Mouse (Mus musculus): ENCODE data around the gene Thrb. TPM values are rescaled to one million over a fixed set of nuclear protein-coding genes. Genes with fewer than 3 reads are reported as not detected.

The Thrb gene
- total RNA-seq, 2 experiments from 2014 or later, result 19.3 to 23.8 TPM

GRCm38 (mm10) chr14:17697920-17698632 lies 38.0 kb downstream of the Thrb start:
- DNase-seq, result no peak
- intact Hi-C loops (cut with DNase I), result no loop called here

- DNase-seq, result no peak
- intact Hi-C loops (cut with DNase I), result no loop called here
Observed at GRCm38 (mm10) chr14:17700228-17700627, 40.2 kb downstream of the Thrb start.

GRCm38 (mm10) chr14:17713297-17713904 lies 53.3 kb downstream of the Thrb start:
- no peak for DNase-seq
- intact Hi-C loops (cut with DNase I), result no loop called here

- intact Hi-C loops (cut with DNase I), result no loop called here
- DNase-seq, result no peak
Observed at GRCm38 (mm10) chr14:17719494-17719893, 59.4 kb downstream of the Thrb start.

GRCm38 (mm10) chr14:17722824-17723445 lies 62.9 kb downstream of the Thrb start:
- DNase-seq, result no peak
- intact Hi-C loops (cut with DNase I), result no loop called here

GRCm38 (mm10) chr14:17724577-17724976 lies 64.5 kb downstream of the Thrb start:
- DNase-seq, result no peak
- intact Hi-C loops (cut with DNase I), result no loop called here

GRCm38 (mm10) chr14:17726906-17727305 lies 66.8 kb downstream of the Thrb start:
- no peak for DNase-seq
- intact Hi-C loops (cut with DNase I), result no loop called here

- no peak for DNase-seq
- intact Hi-C loops (cut with DNase I), result no loop called here
Observed at GRCm38 (mm10) chr14:17727878-17728277, 67.8 kb downstream of the Thrb start.

- intact Hi-C loops (cut with DNase I), result no loop called here
Observed at GRCm38 (mm10) chr14:17728889-17729288, 68.8 kb downstream of the Thrb start.

GRCm38 (mm10) chr14:17731020-17731419 lies 71.0 kb downstream of the Thrb start:
- intact Hi-C loops (cut with DNase I), result no loop called here

More at GRCm38 (mm10) chr14:17728889-17729288, 68.8 kb downstream of the Thrb start:
- DNase-seq, result no peak

GRCm38 (mm10) chr14:17733077-17733778 lies 73.2 kb downstream of the Thrb start:
- no peak for DNase-seq
- intact Hi-C loops (cut with DNase I), result no loop called here

More at GRCm38 (mm10) chr14:17731020-17731419, 71.0 kb downstream of the Thrb start:
- DNase-seq, result no peak

GRCm38 (mm10) chr14:17733779-17734137 lies 73.7 kb downstream of the Thrb start:
- intact Hi-C loops (cut with DNase I), result no loop called here

GRCm38 (mm10) chr14:17735440-17735839 lies 75.4 kb downstream of the Thrb start:
- intact Hi-C loops (cut with DNase I), result no loop called here
- DNase-seq, result no peak

More at GRCm38 (mm10) chr14:17733779-17734137, 73.7 kb downstream of the Thrb start:
- no peak for DNase-seq

- intact Hi-C loops (cut with DNase I), result loop anchor here (5.0 kb wide), 1 partner anchor 74 kb away; no protein-coding TSS in a partner anchor
- no peak for DNase-seq
Observed at GRCm38 (mm10) chr14:17740903-17741302, 80.8 kb downstream of the Thrb start.

- intact Hi-C loops (cut with DNase I), result loop anchor here (5.0 kb wide), 1 partner anchor 75 kb away; no protein-coding TSS in a partner anchor
- DNase-seq, result no peak
Observed at GRCm38 (mm10) chr14:17742264-17742663, 82.2 kb downstream of the Thrb start.

- DNase-seq, result no peak
- intact Hi-C loops (cut with DNase I), result loop anchor here (5.0 kb wide), 1 partner anchor 76 kb away; no protein-coding TSS in a partner anchor
Observed at GRCm38 (mm10) chr14:17742902-17743712, 83.0 kb downstream of the Thrb start.

GRCm38 (mm10) chr14:17743713-17744158 lies 83.7 kb downstream of the Thrb start:
- no peak for DNase-seq
- intact Hi-C loops (cut with DNase I), result loop anchor here (5.0 kb wide), 1 partner anchor 76 kb away; no protein-coding TSS in a partner anchor

- intact Hi-C loops (cut with DNase I), result no loop called here
- no peak for DNase-seq
Observed at GRCm38 (mm10) chr14:17747922-17748321, 87.9 kb downstream of the Thrb start.

GRCm38 (mm10) chr14:17748945-17749344 lies 88.9 kb downstream of the Thrb start:
- no peak for DNase-seq
- intact Hi-C loops (cut with DNase I), result no loop called here

- intact Hi-C loops (cut with DNase I), result no loop called here
Observed at GRCm38 (mm10) chr14:17751911-17752310, 91.8 kb downstream of the Thrb start.

More at GRCm38 (mm10) chr14:17751911-17752310, 91.8 kb downstream of the Thrb start:
- no peak for DNase-seq

All from gastrocnemius, postnatal 36 days (tissue).